Mouse (Mus musculus) heart, adult 18-20 months (tissue): ENCODE measurements around the gene Mprip. TPM values are rescaled to one million over a fixed set of nuclear protein-coding genes. Genes with fewer than 3 reads are reported as not detected.
"Not testable (repeated sequence)": the region's sequence is repeated elsewhere in the genome, so short reads cannot be mapped to it uniquely, and the experiment has no call there.

ENCODE experiments used
- DNase-seq, 2 experiments: peaks; one replicate each; pipeline ENCODE4 v3.0.0; 2021 to 2022; ENCODE audit warnings: mixed read lengths in 1 of 2
- total RNA-seq, 2 experiments: library from RNA; stranded (reverse); gene quantifications; 2 replicates each; pipeline ENCODE4 v1.2.3; 2021

Gene Mprip
- total RNA-seq, 2 experiments from 2014 or later, result 123 to 131 TPM

DNA sequence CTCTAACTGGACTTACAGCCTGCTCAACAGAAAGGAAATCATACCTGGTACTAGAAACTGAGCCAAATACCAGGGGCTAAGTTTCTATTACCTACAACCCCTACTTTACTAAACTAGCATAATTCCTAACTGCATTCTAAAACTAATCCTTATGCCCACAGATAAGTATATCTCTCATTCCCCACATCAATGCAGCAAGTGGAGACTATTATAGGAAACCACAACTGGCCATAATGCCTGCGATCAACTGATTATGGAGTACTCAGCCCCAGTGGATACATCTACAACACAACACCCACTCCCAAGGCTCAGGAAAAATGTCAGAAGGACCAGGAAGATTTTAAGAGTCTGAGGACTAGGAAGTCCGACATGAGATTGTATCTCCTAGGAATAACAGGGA, 7.6 kb upstream of the Mprip start:
- no peak for DNase-seq

DNA sequence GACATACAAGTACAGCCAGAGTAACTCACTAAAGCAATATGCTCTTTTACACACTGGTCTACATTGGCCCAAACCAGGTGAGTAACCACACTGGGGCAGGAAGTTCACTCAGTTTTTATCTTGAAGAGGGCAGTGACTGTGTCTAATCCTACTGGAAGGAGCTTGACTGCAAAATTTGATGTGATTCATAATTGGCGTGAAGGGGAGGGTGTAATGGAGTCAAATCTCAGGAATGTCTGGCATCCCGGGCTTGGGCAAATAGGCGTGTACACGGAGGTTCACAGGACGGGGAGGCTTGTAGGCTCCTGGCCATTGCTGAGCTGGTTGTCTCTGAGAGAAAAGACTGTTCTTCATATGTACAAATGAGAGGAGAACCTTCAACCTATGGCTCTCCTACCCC, 5.8 kb upstream of the Mprip start:
- peak in 1 of 2 experiments; percentile 31 for DNase-seq

- DNase-seq, result peak in 1 of 2 experiments; percentile 65
These were observed 5.1 kb upstream of the Mprip start for GRCm38 (mm10) chr11:59656016-59656415.

GRCm38 (mm10) chr11:59661601-59662248, 620 bp downstream of the Mprip start:
- peak in 1 of 2 experiments; percentile 22 for DNase-seq

GRCm38 (mm10) chr11:59662249-59662788, 1.2 kb downstream of the Mprip start:
- DNase-seq, result peak; percentile 95 to 98

GRCm38 (mm10) chr11:59662877-59663775, 2.0 kb downstream of the Mprip start:
- peak in 1 of 2 experiments; percentile 53 for DNase-seq

- DNase-seq, result peak; percentile 16 to 42
These were observed 2.7 kb downstream of the Mprip start for GRCm38 (mm10) chr11:59663776-59664320.

- DNase-seq, result peak; percentile 80 to 90
These were observed 3.7 kb downstream of the Mprip start for GRCm38 (mm10) chr11:59664818-59665217.

- peak in 1 of 2 experiments; percentile 20 for DNase-seq
These were observed 10.1 kb downstream of the Mprip start for GRCm38 (mm10) chr11:59671049-59671693.

DNA sequence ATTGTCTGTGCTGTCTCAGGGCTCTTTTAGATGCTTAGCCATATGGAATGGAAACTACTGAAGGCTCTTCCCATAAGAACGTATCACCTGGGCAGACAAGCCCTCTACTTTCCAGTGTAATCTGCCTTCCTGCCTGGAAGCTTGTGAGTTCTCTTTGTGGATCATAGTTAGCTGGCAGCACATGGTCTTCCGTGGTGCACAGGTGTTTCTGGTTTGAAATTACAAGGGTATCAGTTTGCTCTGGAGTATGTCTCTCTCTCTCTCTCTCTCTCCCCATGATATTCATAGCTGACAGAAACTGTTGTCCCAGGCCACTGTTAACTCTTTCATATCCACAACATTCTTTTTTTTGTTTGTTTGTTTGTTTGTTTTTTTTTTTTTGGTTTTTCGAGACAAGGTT, 12.9 kb downstream of the Mprip start:
- no peak for DNase-seq

DNA sequence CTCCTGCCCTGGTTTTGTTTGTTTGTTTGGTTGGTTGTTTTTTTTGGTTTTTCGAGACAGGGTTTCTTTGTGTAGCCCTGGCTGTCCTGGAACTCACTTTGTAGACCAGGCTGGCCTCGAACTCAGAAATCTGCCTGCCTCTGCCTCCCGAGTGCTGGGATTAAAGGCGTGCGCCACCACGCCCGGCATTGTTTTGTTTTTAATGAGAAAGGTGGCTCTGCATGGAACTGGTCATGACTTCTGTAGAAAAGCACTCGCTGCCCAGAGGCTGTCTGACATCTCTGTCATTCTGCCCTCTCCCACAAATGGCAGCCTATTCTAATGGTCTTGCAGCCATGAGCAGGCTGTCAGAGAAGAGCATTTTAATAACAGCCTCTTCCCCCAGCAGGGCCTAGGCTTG, 13.6 kb downstream of the Mprip start:
- DNase-seq, result not testable (repeated sequence)

- no peak for DNase-seq
These were observed 16.7 kb downstream of the Mprip start for GRCm38 (mm10) chr11:59677767-59678166.

- DNase-seq, result no peak
These were observed 17.6 kb downstream of the Mprip start for GRCm38 (mm10) chr11:59678693-59679092.

GRCm38 (mm10) chr11:59680111-59680510, 19.0 kb downstream of the Mprip start:
- DNase-seq, result no peak

- DNase-seq, result no peak
These were observed 23.9 kb downstream of the Mprip start for GRCm38 (mm10) chr11:59684956-59685355.

- DNase-seq, result peak; percentile 58 to 65
These were observed 33.4 kb downstream of the Mprip start for GRCm38 (mm10) chr11:59694533-59694932.

- no peak for DNase-seq
These were observed 34.4 kb downstream of the Mprip start for GRCm38 (mm10) chr11:59695550-59695949.

- DNase-seq, result no peak
These were observed 36.5 kb downstream of the Mprip start for GRCm38 (mm10) chr11:59697572-59697971.

GRCm38 (mm10) chr11:59700787-59701186, 39.7 kb downstream of the Mprip start:
- DNase-seq, result no peak

GRCm38 (mm10) chr11:59705113-59705512, 44.0 kb downstream of the Mprip start:
- DNase-seq, result peak; percentile 40 to 53

DNA sequence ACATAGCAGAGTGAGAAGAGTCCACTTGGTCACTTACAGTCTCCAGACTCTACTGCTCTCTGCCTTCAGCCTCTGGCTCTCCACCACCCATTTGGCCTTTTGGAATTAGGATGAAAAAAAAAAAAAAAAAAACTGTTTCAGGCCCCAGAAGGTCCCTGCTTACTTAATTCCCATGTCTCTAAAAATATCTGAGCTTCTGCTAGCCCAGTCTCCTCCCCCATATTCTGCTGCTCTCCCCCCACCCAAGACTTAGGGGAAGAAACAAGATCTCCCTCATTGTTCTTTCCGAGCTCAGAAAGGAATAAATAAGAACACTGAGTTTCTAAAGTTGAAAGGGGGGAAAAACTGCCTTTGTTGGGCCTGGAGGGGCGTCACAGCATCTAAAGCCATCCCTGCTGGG, 46.4 kb downstream of the Mprip start:
- DNase-seq, result peak in 1 of 2 experiments; percentile 37
